Mouse (Mus musculus): Measurements from ENCODE around the gene Cacfd1. TPM values are rescaled to one million over a fixed set of nuclear protein-coding genes. Genes with fewer than 3 reads are reported as not detected.

Cacfd1 gene
- total RNA-seq, 2 experiments from 2014 or later, result 46.3 to 48.2 TPM

DNA sequence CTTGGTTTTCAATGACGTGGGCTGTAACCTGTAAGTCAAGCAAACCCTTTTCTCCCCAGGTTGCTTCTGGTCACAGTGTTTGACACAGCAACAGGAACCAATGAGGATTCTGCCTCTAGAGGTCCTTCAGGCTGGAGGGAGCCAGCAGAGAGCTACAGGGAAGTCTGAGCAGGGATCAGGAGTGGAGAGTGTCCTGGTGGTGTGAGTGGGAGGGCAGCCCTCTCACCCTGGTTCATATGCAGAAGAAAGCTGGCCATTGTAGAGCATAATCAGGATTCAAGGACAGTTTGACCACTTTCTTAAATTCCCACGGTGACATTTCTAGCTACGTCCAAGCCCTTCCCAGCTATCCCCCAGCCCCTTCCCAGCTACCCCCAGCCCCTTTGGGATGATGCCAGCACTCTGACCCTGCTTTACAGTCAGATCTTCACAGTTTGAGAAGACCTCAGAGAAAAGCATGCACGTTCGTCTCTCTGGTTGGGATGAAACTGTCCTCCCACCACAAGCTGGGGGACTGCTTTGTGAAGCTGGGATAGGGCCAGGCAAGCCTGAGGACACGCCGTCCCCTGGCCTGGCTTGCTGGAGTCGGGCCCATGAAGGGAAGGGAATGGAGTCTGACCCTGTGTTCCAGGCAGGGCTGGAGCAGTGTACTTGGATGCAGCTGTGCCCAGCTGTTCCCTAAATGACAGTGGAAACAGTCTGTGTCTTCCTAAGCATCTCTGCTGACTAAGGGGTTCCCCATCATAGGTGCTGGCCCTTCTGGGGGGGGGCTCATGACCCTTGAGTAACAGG lies 36.4 kb downstream of the Cacfd1 start:
- DNase-seq (ENCODE audit: extremely low spot score in 1 of 2, low spot score in 2 of 2), result no peak
- H3K27ac ChIP-seq, result no peak overlapping the region
- TF ChIP-seq CTCF (IDR thresholded peaks at IDR 0.05), result no peak
- intact Hi-C loops (cut with DNase I), result no loop called here
- no peak overlapping the region for H3K4me3 ChIP-seq

DNA sequence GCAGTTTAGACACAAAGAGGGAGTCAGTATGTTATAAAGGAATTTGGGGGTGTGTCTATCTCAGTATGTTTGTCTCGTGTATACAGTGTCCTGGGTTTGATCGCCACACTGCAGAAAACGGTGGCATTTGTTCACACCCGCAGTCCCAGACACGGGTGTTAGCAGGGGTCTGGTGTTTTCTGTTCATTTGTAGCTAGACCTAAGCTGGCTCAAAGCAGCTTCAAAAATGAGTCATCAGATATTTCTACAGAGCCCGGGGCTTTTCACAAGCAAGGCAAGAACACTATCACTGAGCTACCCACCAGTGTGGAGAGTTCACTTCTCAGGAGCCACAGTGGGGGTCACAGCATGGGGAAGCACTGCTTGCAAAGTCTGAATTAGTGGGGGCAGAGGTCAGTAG lies 39.7 kb downstream of the Cacfd1 start:
- Histone ChIP-seq H3K4me3 (no peak overlapping the region), H3K27ac (no peak overlapping the region)
- no peak for TF ChIP-seq CTCF (IDR thresholded peaks at IDR 0.05)
- no peak for DNase-seq (ENCODE audit: extremely low spot score in 1 of 2, low spot score in 2 of 2)
- intact Hi-C loops (cut with DNase I), result no loop called here

GRCm38 (mm10) chr2:27058251-27058650 lies 48.5 kb downstream of the Cacfd1 start:
- DNase-seq (ENCODE audit: extremely low spot score in 1 of 2, low spot score in 2 of 2), result no peak
- no peak for TF ChIP-seq CTCF (IDR thresholded peaks at IDR 0.05)
- no peak overlapping the region for H3K4me3 ChIP-seq
- intact Hi-C loops (cut with DNase I), result no loop called here
- H3K27ac ChIP-seq, result no peak overlapping the region

DNA sequence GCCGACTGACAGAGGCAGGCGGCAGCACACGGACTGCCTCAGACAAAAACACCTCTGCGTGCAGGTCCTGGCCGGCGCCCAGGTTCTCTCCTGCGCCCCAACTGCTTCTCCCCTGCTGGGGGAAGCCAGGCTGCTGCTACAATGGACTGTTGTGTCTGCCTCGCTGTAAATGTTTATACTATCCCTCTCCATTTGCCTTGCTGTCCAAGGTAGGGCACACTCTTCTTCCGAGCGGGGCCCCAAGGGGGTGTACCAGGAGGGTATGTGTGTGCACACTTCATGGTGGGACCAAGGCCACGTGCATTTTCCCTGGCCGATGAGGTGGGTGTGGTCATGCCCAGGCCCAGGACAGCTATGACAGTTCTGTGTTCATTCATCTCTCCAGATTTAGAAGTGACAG lies 49.0 kb downstream of the Cacfd1 start:
- intact Hi-C loops (cut with DNase I), result no loop called here
- no peak overlapping the region for H3K27ac ChIP-seq
- no peak for DNase-seq (ENCODE audit: extremely low spot score in 1 of 2, low spot score in 2 of 2)
- no peak overlapping the region for H3K4me3 ChIP-seq
- TF ChIP-seq CTCF (IDR thresholded peaks at IDR 0.05), result no peak

- Histone ChIP-seq H3K27ac (no peak overlapping the region), H3K4me3 (no peak overlapping the region)
- no peak for TF ChIP-seq CTCF (IDR thresholded peaks at IDR 0.05)
- intact Hi-C loops (cut with DNase I), result no loop called here
- DNase-seq (ENCODE audit: extremely low spot score in 1 of 2, low spot score in 2 of 2), result no peak
Measured at GRCm38 (mm10) chr2:27059187-27059586, 49.5 kb downstream of the Cacfd1 start.

GRCm38 (mm10) chr2:27067124-27067523 lies 57.4 kb downstream of the Cacfd1 start:
- intact Hi-C loops (cut with DNase I), result no loop called here
- Histone ChIP-seq H3K4me3 (no peak overlapping the region), H3K27ac (no peak overlapping the region)
- no peak for DNase-seq (ENCODE audit: extremely low spot score in 1 of 2, low spot score in 2 of 2)
- TF ChIP-seq CTCF (IDR thresholded peaks at IDR 0.05), result no peak

DNA sequence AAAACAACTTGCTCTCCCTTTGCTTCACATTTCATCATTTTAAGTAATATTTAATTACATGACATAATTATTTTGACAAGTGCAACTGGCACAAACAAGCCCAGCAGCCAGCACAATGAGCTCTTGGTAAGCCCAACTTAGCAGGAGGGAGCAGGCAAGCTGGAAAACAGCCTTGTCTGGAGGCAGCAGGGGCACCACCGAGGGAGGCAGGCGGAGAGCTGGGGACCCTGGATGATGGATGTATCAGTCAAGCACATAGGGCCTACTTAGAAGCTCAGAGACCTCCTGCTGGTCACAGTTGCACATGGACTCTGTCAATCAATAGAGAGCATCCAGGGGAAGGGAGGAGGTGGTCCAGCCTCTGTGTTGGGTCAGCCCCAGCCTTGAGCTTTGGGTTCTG lies 58.3 kb downstream of the Cacfd1 start:
- intact Hi-C loops (cut with DNase I), result no loop called here
- no peak for DNase-seq (ENCODE audit: extremely low spot score in 1 of 2, low spot score in 2 of 2)
- H3K4me3 ChIP-seq, result no peak overlapping the region
- TF ChIP-seq CTCF (IDR thresholded peaks at IDR 0.05), result no peak
- H3K27ac ChIP-seq, result no peak overlapping the region

GRCm38 (mm10) chr2:27069646-27070045 lies 59.9 kb downstream of the Cacfd1 start:
- DNase-seq (ENCODE audit: extremely low spot score in 1 of 2, low spot score in 2 of 2), result no peak
- H3K27ac ChIP-seq, result no peak overlapping the region
- TF ChIP-seq CTCF (IDR thresholded peaks at IDR 0.05), result no peak
- H3K4me3 ChIP-seq, result no peak overlapping the region
- intact Hi-C loops (cut with DNase I), result no loop called here

GRCm38 (mm10) chr2:27070247-27070813 lies 60.6 kb downstream of the Cacfd1 start:
- intact Hi-C loops (cut with DNase I), result no loop called here
- no peak for DNase-seq (ENCODE audit: extremely low spot score in 1 of 2, low spot score in 2 of 2)
- Histone ChIP-seq H3K27ac (0 out of 2 replicates have a peak overlapping the region, but pooled peaks have one; percentile 32), H3K4me3 (no peak overlapping the region)
- TF ChIP-seq CTCF (IDR thresholded peaks at IDR 0.05), result no peak

Other genes starting within 250 kb of the Cacfd1 start
- gene Abo, start 144.9 kb upstream of the Cacfd1 start, total RNA-seq (2021), result not detected
- gene Surf6, start 107.0 kb upstream of the Cacfd1 start, total RNA-seq (2021), result 10 to 100 TPM; 25.4 to 27.3 TPM
- 10 to 100 TPM; 44.5 to 46.6 TPM for gene Med22, start 99.2 kb upstream of the Cacfd1 start, total RNA-seq (2021)
- gene Rpl7a, start 99.2 kb upstream of the Cacfd1 start, total RNA-seq (2021), result 100 to 1,000 TPM; 208 to 232 TPM
- gene Surf2, start 93.6 kb upstream of the Cacfd1 start, total RNA-seq (2021), result 10 to 100 TPM; 37.8 to 37.9 TPM
- gene Surf1, start 93.4 kb upstream of the Cacfd1 start, total RNA-seq (2021), result 10 to 100 TPM; 96.6 to 97.2 TPM
- gene Surf4, start 76.0 kb upstream of the Cacfd1 start, total RNA-seq (2021), result 10 to 100 TPM; 46.6 to 50.0 TPM
- gene Stkld1, start 75.9 kb upstream of the Cacfd1 start, total RNA-seq (2021), result under 1 TPM in 1 of 2 experiments, not detected in 1; 0.37 TPM
- gene Rexo4, start 45.5 kb upstream of the Cacfd1 start, total RNA-seq (2021), result 10 to 100 TPM; 60.1 to 69.6 TPM
- gene Adamts13, start 36.5 kb upstream of the Cacfd1 start, total RNA-seq (2021), result 1 to 10 TPM; 1.8 to 2.3 TPM
- 10 to 100 TPM; 28.9 to 29.1 TPM for gene Slc2a6, start 18.1 kb downstream of the Cacfd1 start, total RNA-seq (2021)
- gene Mymk, start 62.3 kb downstream of the Cacfd1 start, total RNA-seq (2021), result under 1 TPM in 1 of 2 experiments, not detected in 1; 0.75 TPM
- gene Adamtsl2, start 69.5 kb downstream of the Cacfd1 start, total RNA-seq (2021), result 10 to 100 TPM; 16.2 to 21.4 TPM
- 100 to 1,000 TPM; 103 to 109 TPM for gene Fam163b, start 132.6 kb downstream of the Cacfd1 start, total RNA-seq (2021)
- under 1 TPM; 0.23 to 0.30 TPM for gene Dbh, start 155.3 kb downstream of the Cacfd1 start, total RNA-seq (2021)
- 1 to 10 TPM; 8.0 to 8.4 TPM for gene Sardh, start 238.4 kb downstream of the Cacfd1 start, total RNA-seq (2021)

Measured in left cerebral cortex, adult 2 months (tissue).